Mouse (Mus musculus) heart, postnatal 36 days (tissue): ENCODE data around the gene Dcaf8. TPM values are rescaled to one million over a fixed set of nuclear protein-coding genes. Genes with fewer than 3 reads are reported as not detected.

Source experiments
- DNase-seq, 2 experiments: peaks; one replicate each; pipeline ENCODE4 v3.0.0; 2021 to 2022
- intact Hi-C: fragments of 180-260 bp; cut with DNase I; formaldehyde crosslinking; loops from one replicate; pipeline ENCODE4 v1.15.1; 2025
- total RNA-seq, 2 experiments: library from RNA; stranded (reverse); gene quantifications; 2 replicates each; pipeline ENCODE4 v1.2.3; 2021

The Dcaf8 gene
- total RNA-seq, 2 experiments from 2014 or later, result 124 to 129 TPM

- DNase-seq, result no peak
- intact Hi-C loops, result no loop called here
These were observed 38.8 kb downstream of the Dcaf8 start for GRCm38 (mm10) chr1:172186401-172187289.

- DNase-seq, result no peak
- intact Hi-C loops, result no loop called here
These were observed 41.0 kb downstream of the Dcaf8 start for GRCm38 (mm10) chr1:172188891-172189290.

DNA sequence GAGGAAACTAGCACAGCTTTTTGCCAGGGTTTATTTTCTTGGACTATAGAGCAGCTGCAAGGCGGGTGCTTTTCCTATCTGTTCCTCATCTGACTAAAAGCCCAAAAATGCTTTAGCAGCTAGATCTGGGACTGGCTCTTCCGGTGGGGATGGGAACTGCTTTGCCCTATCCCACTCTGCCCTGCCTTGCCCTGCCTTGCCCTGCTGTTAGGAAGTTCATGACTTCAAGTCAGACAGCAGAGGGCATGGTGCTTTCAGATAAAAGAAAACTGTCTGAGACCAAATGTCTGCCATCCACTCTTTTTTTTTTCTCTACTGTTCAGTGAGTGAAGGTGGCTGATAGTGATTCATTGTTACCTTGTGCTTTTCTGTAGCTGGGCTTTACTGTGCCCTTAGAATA lies 43.7 kb downstream of the Dcaf8 start:
- intact Hi-C loops, result loop anchor here (2.0 kb wide), 1 partner anchor 25 kb away; no protein-coding TSS in a partner anchor

DNA sequence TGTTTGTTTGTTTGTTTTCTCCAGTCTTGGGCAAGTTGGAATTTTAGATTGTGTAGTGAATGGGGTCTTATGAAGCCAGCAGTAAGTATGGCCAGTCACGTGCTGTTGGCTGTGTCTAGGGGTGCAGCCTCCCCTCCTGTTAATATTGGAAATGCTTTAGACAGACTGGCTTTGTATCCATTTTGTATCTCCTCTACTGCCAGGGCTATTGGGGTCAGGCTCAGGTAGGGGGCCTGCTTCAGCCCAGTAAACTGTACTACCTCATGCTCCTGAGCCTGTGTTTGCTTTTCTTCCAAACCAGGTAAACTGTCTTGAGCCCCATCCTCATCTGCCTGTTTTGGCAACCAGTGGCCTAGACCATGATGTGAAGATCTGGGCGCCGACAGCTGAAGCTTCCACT lies 44.3 kb downstream of the Dcaf8 start:
- intact Hi-C loops, result no loop called here
- no peak for DNase-seq

More for the DNA sequence above, 43.7 kb downstream of the Dcaf8 start:
- no peak for DNase-seq

DNA sequence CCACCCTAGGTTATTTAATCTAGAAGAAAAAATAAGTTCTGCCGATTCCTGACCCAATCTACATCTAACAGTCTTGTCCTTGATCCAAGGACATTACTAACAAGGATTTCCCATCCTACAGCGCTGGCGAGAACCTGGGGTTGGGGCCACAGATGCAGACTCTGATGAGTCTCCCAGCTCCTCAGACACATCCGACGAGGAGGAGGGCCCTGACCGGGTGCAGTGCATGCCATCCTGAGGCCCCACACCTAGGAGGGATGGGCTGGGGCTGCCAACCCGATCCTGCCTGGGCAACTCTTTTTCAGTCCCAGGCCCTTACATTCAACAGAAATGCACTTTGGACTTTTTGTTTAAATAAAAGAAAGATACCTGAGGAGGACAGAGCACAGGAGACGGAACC lies 46.6 kb downstream of the Dcaf8 start:
- no peak for DNase-seq
- intact Hi-C loops, result no loop called here

- intact Hi-C loops, result loop anchor here (5.0 kb wide), 1 partner anchor 35 kb away; no protein-coding TSS in a partner anchor
These were observed 49.3 kb downstream of the Dcaf8 start for GRCm38 (mm10) chr1:172197146-172197545.

GRCm38 (mm10) chr1:172197851-172198250 lies 50.0 kb downstream of the Dcaf8 start:
- no peak for DNase-seq
- intact Hi-C loops, result loop anchor here (2.0 to 5.0 kb wide), 2 partner anchors 17 to 36 kb away; no protein-coding TSS in a partner anchor

More at GRCm38 (mm10) chr1:172197146-172197545, 49.3 kb downstream of the Dcaf8 start:
- no peak for DNase-seq

DNA sequence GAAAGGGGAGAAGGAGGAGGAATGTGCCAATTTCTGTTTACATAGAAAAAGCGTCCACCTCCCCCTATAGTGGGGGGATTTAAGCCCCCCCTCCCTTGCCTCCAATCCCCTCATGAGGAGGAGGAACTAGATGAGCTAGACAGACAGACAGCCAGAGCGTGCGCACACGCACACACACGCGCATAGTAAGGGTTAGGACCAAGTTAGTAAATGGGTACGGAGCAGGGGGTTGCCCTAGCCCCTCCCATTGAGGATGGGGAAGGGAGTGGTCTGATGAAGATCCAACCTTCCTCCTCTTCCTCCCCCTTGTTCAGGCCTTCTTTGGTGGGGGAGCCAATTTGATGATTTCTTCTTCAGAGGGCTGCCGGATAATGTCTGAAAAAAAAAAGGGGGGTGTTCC lies 50.4 kb downstream of the Dcaf8 start:
- intact Hi-C loops, result loop anchor here (2.0 to 5.0 kb wide), 2 partner anchors 18 to 36 kb away; no protein-coding TSS in a partner anchor
- DNase-seq, result no peak

DNA sequence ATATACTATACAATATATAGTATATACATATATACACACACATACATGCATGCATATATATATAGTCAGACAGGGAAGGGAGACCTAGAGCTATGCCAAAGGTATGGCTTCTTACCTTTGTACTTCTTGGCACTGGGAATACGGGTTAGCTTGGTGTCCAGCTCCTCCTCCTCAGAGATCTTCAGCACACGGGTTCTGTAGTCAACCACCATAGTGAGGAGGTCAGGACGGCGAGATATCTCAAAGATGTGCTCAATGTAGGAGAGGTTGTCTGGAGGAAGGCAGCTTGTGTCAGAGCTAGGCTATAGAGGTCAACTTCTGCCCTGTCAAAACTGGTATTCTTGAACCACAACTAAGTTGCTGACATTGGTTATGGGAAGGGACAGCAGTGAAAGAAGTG lies 51.1 kb downstream of the Dcaf8 start:
- no peak for DNase-seq
- intact Hi-C loops, result loop anchor here (2.0 to 5.0 kb wide), 2 partner anchors 18 to 37 kb away; no protein-coding TSS in a partner anchor

- intact Hi-C loops, result no loop called here
- no peak for DNase-seq
These were observed 52.3 kb downstream of the Dcaf8 start for GRCm38 (mm10) chr1:172200161-172200560.

DNA sequence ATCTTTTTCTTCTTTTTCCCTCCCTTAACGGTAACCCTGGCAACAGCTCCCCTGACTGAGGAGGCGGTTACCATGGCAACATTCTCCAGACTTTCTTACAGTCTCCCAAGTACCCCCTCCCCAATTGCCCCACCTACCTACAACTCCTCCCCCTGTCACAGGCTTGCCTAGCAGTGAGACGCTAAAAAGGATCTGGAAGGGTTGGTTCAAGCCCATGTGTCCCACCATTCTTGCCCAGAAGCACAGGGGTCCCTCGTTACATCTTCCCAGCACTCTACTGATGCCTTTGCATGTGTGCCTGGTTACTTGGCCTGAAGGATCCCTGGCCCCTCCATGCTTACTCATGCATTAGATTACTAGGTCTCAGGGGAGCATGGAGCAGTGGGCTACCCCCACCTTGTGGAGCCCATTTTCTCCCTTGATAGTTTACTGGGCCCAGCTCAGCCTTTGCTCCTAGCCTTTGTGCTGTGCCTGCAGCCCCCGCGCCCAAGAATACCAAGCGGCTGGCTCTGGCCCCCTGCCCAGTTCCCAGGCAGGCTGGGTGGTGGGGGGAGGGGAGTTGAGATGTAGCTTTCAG lies 53.1 kb downstream of the Dcaf8 start:
- no peak for DNase-seq
- intact Hi-C loops, result no loop called here

GRCm38 (mm10) chr1:172201967-172202880 lies 54.3 kb downstream of the Dcaf8 start:
- intact Hi-C loops, result no loop called here
- DNase-seq, result no peak

DNA sequence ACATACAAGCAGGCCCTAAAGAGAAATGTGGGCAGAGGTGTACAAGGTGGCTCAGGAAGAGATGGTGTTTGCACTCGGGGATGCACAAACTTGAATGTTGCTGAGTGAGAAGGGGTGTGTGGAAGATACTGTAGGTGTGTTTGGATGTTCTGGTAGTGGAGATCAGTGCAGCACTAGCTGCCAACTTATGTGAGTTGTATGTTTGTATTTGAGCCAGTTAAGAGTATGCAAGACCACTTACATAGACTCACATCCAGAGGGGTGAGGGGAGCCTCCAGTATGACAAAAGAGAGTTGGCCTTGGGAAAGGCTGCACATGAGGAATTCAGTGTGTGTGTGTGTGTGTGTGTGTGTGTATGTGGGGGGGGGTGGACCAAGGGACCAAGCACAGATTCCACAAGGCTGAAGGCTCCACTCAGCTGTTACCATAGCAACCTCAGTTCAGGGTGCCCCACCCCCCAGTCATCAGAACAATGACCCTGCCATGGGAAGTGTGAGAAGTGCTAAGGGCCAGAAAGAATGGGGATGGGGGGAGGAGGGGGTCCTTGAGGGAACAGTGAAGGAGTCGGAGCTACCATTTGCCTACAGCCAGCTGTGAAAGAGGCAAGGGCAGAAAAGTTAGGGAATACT lies 55.1 kb downstream of the Dcaf8 start:
- DNase-seq, result no peak
- intact Hi-C loops, result no loop called here

DNA sequence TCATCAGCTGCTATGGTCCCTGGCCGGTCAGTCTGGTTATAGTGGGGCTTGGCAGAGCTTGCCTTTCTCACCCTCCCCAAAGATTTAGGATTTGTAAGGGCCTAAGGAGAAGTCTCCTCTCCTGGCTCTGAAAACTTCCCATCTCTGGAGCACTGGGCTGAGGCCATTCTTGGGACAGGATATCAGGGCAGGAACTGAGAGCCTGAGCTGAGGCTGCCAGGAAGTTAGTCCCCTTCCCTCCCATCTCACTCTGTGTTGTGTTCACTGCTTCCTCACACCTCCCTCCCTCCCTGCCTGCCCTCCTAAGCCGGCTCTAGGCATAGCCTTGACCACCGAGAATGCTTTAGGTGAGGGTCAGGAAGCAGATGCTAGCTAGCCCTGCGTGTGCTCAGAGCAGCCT lies 55.7 kb downstream of the Dcaf8 start:
- intact Hi-C loops, result no loop called here
- DNase-seq, result no peak

- intact Hi-C loops, result no loop called here
- no peak for DNase-seq
These were observed 56.3 kb downstream of the Dcaf8 start for GRCm38 (mm10) chr1:172204033-172204813.

DNA sequence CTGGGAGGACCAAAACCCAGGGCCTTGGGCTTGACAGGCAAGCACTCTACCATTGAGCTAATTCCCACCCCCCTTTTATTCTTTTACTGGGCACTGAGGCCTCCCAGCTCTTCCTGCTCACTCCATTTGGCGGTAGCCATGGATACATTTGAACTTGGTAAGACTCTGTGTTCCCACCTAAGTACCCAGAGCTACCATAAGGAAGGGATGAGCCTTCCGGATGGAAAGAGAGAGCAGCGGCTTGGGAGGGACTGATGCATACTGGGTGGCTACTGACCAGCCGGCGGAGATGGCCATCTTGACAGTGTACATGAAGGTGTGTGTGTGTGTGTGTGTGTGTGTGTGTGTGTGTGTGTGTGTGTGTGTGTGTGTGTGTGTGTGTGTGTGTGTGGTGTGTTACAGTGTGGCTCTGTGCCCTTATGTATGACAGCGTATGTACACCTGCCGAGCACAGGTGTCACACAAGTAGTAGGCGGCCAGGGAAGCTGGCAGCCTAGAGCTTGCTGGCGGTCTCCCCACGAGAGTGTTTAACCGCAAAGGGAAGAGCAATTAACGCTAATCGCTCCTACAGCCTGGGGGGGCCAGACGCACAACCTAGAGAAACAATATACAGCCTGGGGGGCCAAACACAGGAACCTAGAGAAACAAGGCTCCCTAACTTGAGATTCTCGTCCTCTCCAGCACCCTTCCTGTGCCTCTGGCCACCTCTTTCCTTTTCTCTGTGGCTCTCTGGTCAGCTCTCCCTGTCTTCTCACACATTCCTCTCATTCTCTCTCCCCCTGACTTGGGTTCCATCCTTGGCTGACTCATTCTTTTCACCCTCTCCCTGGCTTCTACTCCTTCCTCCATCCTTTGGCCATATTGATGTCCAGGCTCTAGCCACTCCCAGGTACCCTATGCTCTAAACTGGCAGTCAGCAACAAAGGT lies 57.2 kb downstream of the Dcaf8 start:
- intact Hi-C loops, result no loop called here
- no peak for DNase-seq

GRCm38 (mm10) chr1:172205741-172206087 lies 57.8 kb downstream of the Dcaf8 start:
- intact Hi-C loops, result loop anchor here (2.0 kb wide), 1 partner anchor 57 kb away; the partner anchor contains the start of gene Dcaf8

More at GRCm38 (mm10) chr1:172205741-172206087, 57.8 kb downstream of the Dcaf8 start:
- no peak for DNase-seq
